Mouse (Mus musculus) G1E (cell line): ENCODE data around the gene Dmd.

Source experiments
- CTCF ChIP-seq: IDR thresholded peaks from 2 replicates; pipeline ENCODE4 v1.5.1; 2012; ENCODE audit warnings: low read depth, low read length, inconsistent platforms, mixed read lengths
- TAL1 ChIP-seq: conservative IDR thresholded peaks from 2 replicates; pipeline ENCODE4 v1.6.1; 2012; ENCODE audit warnings: low read depth, low read length, inconsistent platforms, mixed read lengths

GRCm38 (mm10) chrX:83487598-83487997 lies 538.9 kb downstream of the Dmd start, which contains the start of gene Tsga8:
- TF ChIP-seq CTCF (no peak), TAL1 (no peak)
